Mouse (Mus musculus): ENCODE measurements around the gene Ankrd65. TPM values are rescaled to one million over a fixed set of nuclear protein-coding genes. Genes with fewer than 3 reads are reported as not detected.

Gene Ankrd65
- polyA plus RNA-seq, 1 experiment, result 2.8 TPM

GRCm38 (mm10) chr4:155840076-155841002 lies 50.1 kb downstream of the Ankrd65 start:
- WGBS, result 14% methylated on average over 8 of the region's 8 CpGs
- DNase-seq, result no peak

GRCm38 (mm10) chr4:155841003-155841454 lies 50.8 kb downstream of the Ankrd65 start:
- WGBS, result 0% methylated on average over 32 of the region's 32 CpGs
- TF ChIP-seq CTCF (conservative IDR thresholded peaks at IDR 0.05; ENCODE audit: insufficient read depth, insufficient read length, low read depth, low read length) (peak; percentile 30; the same call in 1 of the 2 replicates), POLR2A (IDR thresholded peaks at IDR 0.05; ENCODE audit: low read depth, low read length) (no peak)

More at GRCm38 (mm10) chr4:155840076-155841002, 50.1 kb downstream of the Ankrd65 start:
- H3K27me3 ChIP-seq (replicated peaks; ENCODE audit: control insufficient read depth, insufficient read depth, low read length), result no peaks in the 10 kb centered on the region
- H3K27ac ChIP-seq (ENCODE audit: insufficient read depth, low read depth, low read length), result peak overlapping the region; percentile 91
- TF ChIP-seq POLR2A (IDR thresholded peaks at IDR 0.05; ENCODE audit: low read depth, low read length) (no peak), CTCF (conservative IDR thresholded peaks at IDR 0.05; ENCODE audit: insufficient read depth, insufficient read length, low read depth, low read length) (no peak)
- peaks cover 19% of the 10 kb centered on the region for H3K4me1 ChIP-seq (ENCODE audit: control insufficient read depth, insufficient read depth, low read length)
- no peaks in the 10 kb centered on the region for H3K36me3 ChIP-seq (ENCODE audit: control insufficient read depth, insufficient read depth, low read length)
- H3K4me3 ChIP-seq (ENCODE audit: insufficient read depth, low read depth, low read length), result peak overlapping the region; percentile 73

DNA sequence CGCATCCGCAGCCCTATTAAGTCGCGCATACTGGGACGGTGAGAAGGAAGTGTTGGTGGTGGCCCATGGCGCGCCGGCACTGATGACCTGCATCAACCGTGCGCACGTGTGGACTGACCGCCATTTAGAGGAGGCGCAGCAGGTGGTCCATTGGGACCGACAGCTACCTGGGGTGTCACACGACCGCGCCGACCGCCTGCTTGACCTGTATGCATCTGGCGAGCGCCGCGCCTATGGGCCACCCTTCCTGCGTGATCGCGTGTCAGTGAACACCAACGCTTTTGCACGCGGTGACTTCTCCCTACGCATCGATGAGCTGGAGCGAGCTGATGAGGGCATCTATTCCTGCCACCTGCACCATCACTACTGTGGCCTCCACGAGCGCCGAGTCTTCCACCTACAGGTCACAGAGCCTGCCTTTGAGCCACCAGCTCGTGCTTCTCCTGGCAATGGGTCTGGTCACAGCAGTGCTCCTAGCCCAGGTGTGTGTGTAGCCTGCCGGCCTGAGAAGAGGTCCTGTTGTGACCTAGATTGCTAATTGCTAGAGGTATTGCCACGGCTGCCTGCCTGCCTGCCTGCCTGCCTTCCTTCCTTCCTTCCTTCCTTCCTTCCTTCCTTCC lies 51.5 kb downstream of the Ankrd65 start:
- Histone ChIP-seq H3K4me1 (ENCODE audit: control insufficient read depth, insufficient read depth, low read length) (peaks cover 19% of the 10 kb centered on the region), H3K4me3 (ENCODE audit: insufficient read depth, low read depth, low read length) (peak overlapping the region; percentile 73; the same call in 1 of the 2 replicates), H3K27ac (ENCODE audit: insufficient read depth, low read depth, low read length) (no peak overlapping the region), H3K36me3 (ENCODE audit: control insufficient read depth, insufficient read depth, low read length) (no peaks in the 10 kb centered on the region), H3K27me3 (replicated peaks; ENCODE audit: control insufficient read depth, insufficient read depth, low read length) (no peaks in the 10 kb centered on the region)
- DNase-seq, result no peak
- WGBS, result 58% methylated on average over 38 of the region's 38 CpGs
- TF ChIP-seq CTCF (conservative IDR thresholded peaks at IDR 0.05; ENCODE audit: insufficient read depth, insufficient read length, low read depth, low read length), result no peak
- no peak for TF ChIP-seq POLR2A (IDR thresholded peaks at IDR 0.05; ENCODE audit: low read depth, low read length)

More at GRCm38 (mm10) chr4:155841003-155841454, 50.8 kb downstream of the Ankrd65 start:
- DNase-seq, result peak; percentile 81
- Histone ChIP-seq H3K4me1 (ENCODE audit: control insufficient read depth, insufficient read depth, low read length) (peaks cover 19% of the 10 kb centered on the region), H3K27me3 (replicated peaks; ENCODE audit: control insufficient read depth, insufficient read depth, low read length) (no peaks in the 10 kb centered on the region), H3K27ac (ENCODE audit: insufficient read depth, low read depth, low read length) (peak overlapping the region; percentile 10; the same call in 1 of the 2 replicates), H3K36me3 (ENCODE audit: control insufficient read depth, insufficient read depth, low read length) (no peaks in the 10 kb centered on the region), H3K4me3 (ENCODE audit: insufficient read depth, low read depth, low read length) (peak overlapping the region; percentile 73)

DNA sequence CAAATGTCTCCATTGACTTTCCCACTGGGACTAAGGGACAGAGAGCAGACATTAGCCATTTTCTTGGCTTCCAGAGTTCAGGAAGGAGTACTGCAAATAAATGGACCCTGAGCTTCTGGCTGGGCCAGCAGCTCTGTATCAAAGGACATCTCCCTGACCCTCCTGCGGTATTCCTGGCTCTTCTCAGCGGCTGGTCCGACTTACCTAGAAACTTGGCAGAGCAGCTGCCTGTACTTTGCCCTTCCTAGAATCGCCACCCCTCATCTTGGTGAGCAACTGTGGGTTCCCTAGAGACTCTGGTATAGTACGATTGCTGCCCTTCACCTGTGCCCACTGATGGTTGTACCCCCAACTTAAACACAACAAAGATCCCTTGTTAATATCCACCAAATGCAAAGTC lies 53.0 kb downstream of the Ankrd65 start:
- TF ChIP-seq CTCF (conservative IDR thresholded peaks at IDR 0.05; ENCODE audit: insufficient read depth, insufficient read length, low read depth, low read length) (no peak), POLR2A (IDR thresholded peaks at IDR 0.05; ENCODE audit: low read depth, low read length) (no peak)
- no peak overlapping the region for H3K4me3 ChIP-seq (ENCODE audit: insufficient read depth, low read depth, low read length)
- WGBS, result 60% methylated on average over 5 of the region's 5 CpGs
- peak; percentile 89 for DNase-seq
- no peaks in the 10 kb centered on the region for H3K27me3 ChIP-seq (replicated peaks; ENCODE audit: control insufficient read depth, insufficient read depth, low read length)
- H3K36me3 ChIP-seq (ENCODE audit: control insufficient read depth, insufficient read depth, low read length), result no peaks in the 10 kb centered on the region
- H3K4me1 ChIP-seq (ENCODE audit: control insufficient read depth, insufficient read depth, low read length), result peaks cover 19% of the 10 kb centered on the region
- H3K27ac ChIP-seq (ENCODE audit: insufficient read depth, low read depth, low read length), result no peak overlapping the region

DNA sequence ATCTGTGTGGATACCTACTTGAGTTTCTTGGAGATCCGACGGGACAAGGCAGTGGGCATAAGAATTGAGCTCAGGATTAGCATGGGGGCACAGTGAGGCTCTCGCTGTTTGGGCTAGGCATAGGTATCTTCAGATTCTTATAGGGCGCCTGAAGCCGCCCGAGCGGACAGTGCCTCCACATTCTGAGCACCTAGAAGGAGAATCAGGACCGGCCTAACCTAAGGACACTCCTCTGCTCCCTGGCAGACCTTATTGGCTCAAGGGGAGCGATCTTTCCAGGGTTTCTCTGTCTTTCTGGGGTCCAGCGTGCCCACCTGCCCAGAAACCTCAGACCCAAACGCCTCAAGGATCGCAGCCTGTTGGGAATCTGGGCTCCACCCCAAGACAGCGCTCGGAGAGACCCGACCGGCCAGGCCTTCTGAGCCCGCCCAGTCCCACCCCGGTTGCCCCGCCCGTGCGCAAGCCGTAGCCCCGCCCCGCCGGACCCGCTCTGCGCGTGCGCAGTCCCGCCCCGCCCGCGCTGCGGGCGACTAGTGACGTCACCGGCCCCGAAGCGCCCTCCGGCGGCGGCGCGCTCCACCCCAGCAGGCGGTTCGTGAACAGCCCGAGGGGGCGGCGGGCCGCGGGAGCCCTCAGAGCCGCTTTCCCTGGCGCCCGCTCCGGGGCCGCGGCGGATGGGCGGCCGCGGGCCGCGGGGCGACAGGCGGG lies 56.8 kb downstream of the Ankrd65 start, which contains the start of gene Dvl1:
Gene Dvl1 (plus strand): TSS at position 532 of the 708 bp plus-strand sequence.
- TF ChIP-seq CTCF (conservative IDR thresholded peaks at IDR 0.05; ENCODE audit: insufficient read depth, insufficient read length, low read depth, low read length) (peak; percentile 28; the same call in 1 of the 2 replicates), POLR2A (IDR thresholded peaks at IDR 0.05; ENCODE audit: low read depth, low read length) (peak; percentile 23)
- peak; percentile 95 for DNase-seq
- no peaks in the 10 kb centered on the region for H3K36me3 ChIP-seq (ENCODE audit: control insufficient read depth, insufficient read depth, low read length)
- H3K27me3 ChIP-seq (replicated peaks; ENCODE audit: control insufficient read depth, insufficient read depth, low read length), result no peaks in the 10 kb centered on the region
- WGBS, result 3% methylated on average over 63 of the region's 65 CpGs
- H3K27ac ChIP-seq (ENCODE audit: insufficient read depth, low read depth, low read length), result peak within 1 kb of the TSS; percentile 61
- peaks cover 38% of the 10 kb centered on the region for H3K4me1 ChIP-seq (ENCODE audit: control insufficient read depth, insufficient read depth, low read length)
- H3K4me3 ChIP-seq (ENCODE audit: insufficient read depth, low read depth, low read length), result peak within 1 kb of the TSS; percentile 76

GRCm38 (mm10) chr4:155847591-155848352 lies 57.5 kb downstream of the Ankrd65 start:
- peak overlapping the region; percentile 76 for H3K4me3 ChIP-seq (ENCODE audit: insufficient read depth, low read depth, low read length)
- TF ChIP-seq CTCF (conservative IDR thresholded peaks at IDR 0.05; ENCODE audit: insufficient read depth, insufficient read length, low read depth, low read length) (no peak), POLR2A (IDR thresholded peaks at IDR 0.05; ENCODE audit: low read depth, low read length) (no peak)
- peak overlapping the region; percentile 57 for H3K27ac ChIP-seq (ENCODE audit: insufficient read depth, low read depth, low read length)
- WGBS, result under 1% methylated on average over 68 of the region's 69 CpGs
- no peaks in the 10 kb centered on the region for H3K27me3 ChIP-seq (replicated peaks; ENCODE audit: control insufficient read depth, insufficient read depth, low read length)
- no peaks in the 10 kb centered on the region for H3K36me3 ChIP-seq (ENCODE audit: control insufficient read depth, insufficient read depth, low read length)
- H3K4me1 ChIP-seq (ENCODE audit: control insufficient read depth, insufficient read depth, low read length), result peaks cover 41% of the 10 kb centered on the region
- DNase-seq, result peak; percentile 72

All from kidney, adult 2 months (tissue).